Mouse (Mus musculus): Measurements from ENCODE around the gene Nudcd3.

Gene Nudcd3

GRCm38 (mm10) chr11:6063501-6064214, 136.6 kb downstream of the Nudcd3 start:
- no peak for DNase-seq (ENCODE audit: extremely low read depth, low read depth)

DNA sequence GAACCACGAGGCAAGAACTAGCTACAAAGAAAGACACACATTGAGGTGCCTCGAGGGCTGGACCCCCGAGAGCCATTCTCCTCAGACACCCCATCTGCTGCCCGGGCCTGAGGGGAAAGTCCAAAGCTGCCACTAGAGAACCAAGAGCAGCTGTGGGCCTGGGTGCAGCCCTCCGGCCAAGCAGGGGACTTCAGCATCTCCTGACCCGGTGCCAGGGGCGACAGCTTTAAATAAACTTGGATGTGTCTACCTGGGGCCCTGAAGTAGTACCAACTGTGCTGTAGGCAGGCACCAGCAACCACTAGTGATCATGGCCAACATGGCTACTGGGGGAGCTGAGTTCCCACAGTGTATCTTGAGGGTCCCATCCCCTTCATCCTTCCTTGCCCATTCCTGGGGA, 137.2 kb downstream of the Nudcd3 start:
- DNase-seq (ENCODE audit: extremely low read depth, low read depth) = no peak

GRCm38 (mm10) chr11:6062329-6062728, 137.9 kb downstream of the Nudcd3 start:
- DNase-seq (ENCODE audit: extremely low read depth, low read depth) = no peak

GRCm38 (mm10) chr11:6061891-6062290, 138.3 kb downstream of the Nudcd3 start:
- DNase-seq (ENCODE audit: extremely low read depth, low read depth) = no peak

- DNase-seq (ENCODE audit: extremely low read depth, low read depth) = no peak
Measured at GRCm38 (mm10) chr11:6059162-6059561, 141.1 kb downstream of the Nudcd3 start.
